Mouse (Mus musculus) cortical plate, adult 2 months (tissue): ENCODE data around the gene Ube2e2.

Source experiments
- CTCF ChIP-seq: fragments of 200-500 bp; IDR thresholded peaks from 2 replicates; pipeline ENCODE4 v1.5.1; 2011; ENCODE audit warnings: mild to moderate bottlenecking, control low read depth, low read length; ENCODE audit not compliant: insufficient read depth; ENCODE audit errors: extremely low read depth
- POLR2A ChIP-seq: fragments of 200-500 bp; IDR thresholded peaks from 2 replicates; pipeline ENCODE4 v1.6.1; 2011; ENCODE audit warnings: mild to moderate bottlenecking, low read length, control low read depth; ENCODE audit not compliant: insufficient read depth; ENCODE audit errors: extremely low read depth

DNA sequence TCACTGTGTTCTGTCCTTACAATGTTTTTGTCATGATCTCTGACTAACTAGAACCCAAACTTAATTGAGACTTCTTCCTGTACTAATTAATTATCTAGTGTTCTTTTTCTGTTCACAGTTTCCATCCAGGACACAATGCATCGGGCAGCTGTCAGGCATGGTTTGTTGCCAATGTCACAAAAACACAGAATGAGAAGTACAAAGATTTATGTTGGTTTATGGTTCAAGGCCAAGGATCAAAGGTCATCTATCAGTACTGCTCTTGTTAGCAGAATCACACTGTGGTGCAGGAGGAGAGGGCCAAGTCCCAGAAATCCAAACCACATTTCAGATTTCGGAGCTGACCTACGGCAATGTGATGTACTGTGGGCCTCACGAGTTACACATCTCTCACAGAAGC is 252.4 kb downstream of the Ube2e2 start:
- TF ChIP-seq CTCF: no peak
- no peak for TF ChIP-seq POLR2A
